Mouse (Mus musculus): Measurements from ENCODE around the gene Hmgn2. TPM values are rescaled to one million over a fixed set of nuclear protein-coding genes. Genes with fewer than 3 reads are reported as not detected.

The Hmgn2 gene
- polyA plus RNA-seq (2012; rRNA removed): 429 and 457 TPM in 2 replicates

GRCm38 (mm10) chr4:133968150-133968921 is at the start of gene Hmgn2:
Hmgn2 (minus strand) TSS chr4:133968650.

GRCm38 (mm10) chr4:134000466-134001438 is 32.3 kb upstream of the Hmgn2 start, which contains the start of gene Dhdds:
Dhdds (minus strand) TSS chr4:134000918.

Other genes with a start within 250 kb of the Hmgn2 start
- 53.4 and 60.1 TPM in 2 replicates for gene Arid1a, start 211.9 kb downstream of the Hmgn2 start, polyA plus RNA-seq (2012; rRNA removed)
- 14.4 and 14.7 TPM in 2 replicates for gene Rps6ka1, start 80.9 kb downstream of the Hmgn2 start, polyA plus RNA-seq (2012; rRNA removed)
- 50.9 and 52.2 TPM in 2 replicates for gene Dhdds, start 32.3 kb upstream of the Hmgn2 start, polyA plus RNA-seq (2012; rRNA removed)
- 0.17 and 0.21 TPM in 2 replicates for gene Lin28a, start 50.2 kb upstream of the Hmgn2 start, polyA plus RNA-seq (2012; rRNA removed)
- gene Zfp683, start 85.2 kb upstream of the Hmgn2 start, polyA plus RNA-seq (2012; rRNA removed): not detected in 2 replicates
- gene Crybg2, start 92.2 kb upstream of the Hmgn2 start, polyA plus RNA-seq (2012; rRNA removed): 5.2 and 5.3 TPM in 2 replicates
- 1.4 TPM in 2 replicates for gene Cd52, start 126.4 kb upstream of the Hmgn2 start, polyA plus RNA-seq (2012; rRNA removed)
- 25.0 and 26.3 TPM in 2 replicates for gene Ubxn11, start 133.9 kb upstream of the Hmgn2 start, polyA plus RNA-seq (2012; rRNA removed)
- gene Sh3bgrl3, start 160.1 kb upstream of the Hmgn2 start, polyA plus RNA-seq (2012; rRNA removed): 303 and 333 TPM in 2 replicates
- 20.0 and 23.9 TPM in 2 replicates for gene Cep85, start 218.5 kb upstream of the Hmgn2 start, polyA plus RNA-seq (2012; rRNA removed)
- gene Gm7534, start 234.4 kb upstream of the Hmgn2 start, polyA plus RNA-seq (2012; rRNA removed): not detected in 2 replicates

Measured in central nervous system, embryonic 18 days (tissue).